Mouse (Mus musculus) embryonic facial prominence, embryonic 12.5 days (tissue): ENCODE measurements at regions not wholly inside any gene's neighbourhood (a gene's known extent, or its start where the extent isn't known, plus 50 kb on each side); places are given as distances from the start of the nearest gene placed in this dataset.

Source experiments
- ATAC-seq: fragments of 200-750 bp; cut with Nextera tagmentation; 2 replicates; pipeline ENCODE4 v1.8.0; 2017; ENCODE audit not compliant: insufficient number of reproducible peaks, insufficient read depth, low FRiP score, low TSS enrichment
- H3K27ac ChIP-seq: fragments of 300-500 bp; sonication (generic); 2 replicates; pipeline ENCODE4 v1.5.1; 2016; ENCODE audit warnings: mild to moderate bottlenecking
- H3K27me3 ChIP-seq: fragments of 300-500 bp; sonication (generic); 2 replicates; pipeline ENCODE4 v1.6.1; 2016; ENCODE audit warnings: mild to moderate bottlenecking, moderate library complexity
- H3K36me3 ChIP-seq: fragments of 300-500 bp; sonication (generic); 2 replicates; pipeline ENCODE4 v1.6.1; 2016; ENCODE audit warnings: mild to moderate bottlenecking
- H3K4me1 ChIP-seq: fragments of 300-500 bp; sonication (generic); 2 replicates; pipeline ENCODE4 v1.6.1; 2016
- H3K4me2 ChIP-seq: fragments of 300-500 bp; sonication (generic); replicated peaks from 2 replicates; pipeline ENCODE4 v1.6.1; 2016; ENCODE audit warnings: mild to moderate bottlenecking, moderate library complexity
- H3K4me3 ChIP-seq: fragments of 300-500 bp; sonication (generic); 2 replicates; pipeline ENCODE4 v1.5.1; 2016; ENCODE audit warnings: mild to moderate bottlenecking
- H3K9ac ChIP-seq: fragments of 300-500 bp; sonication (generic); 2 replicates; pipeline ENCODE4 v1.6.1; 2016; ENCODE audit warnings: mild to moderate bottlenecking, moderate library complexity
- H3K9me3 ChIP-seq: fragments of 300-500 bp; sonication (generic); 2 replicates; pipeline ENCODE4 v1.6.1; 2016; ENCODE audit warnings: mild to moderate bottlenecking, moderate library complexity
- WGBS: fragments of 180-500 bp; shearing (Covaris S2); methylation state at CpG from one replicate; pipeline ENCODE4 v1.1.7; 2016; 5-methylcytosine and 5-hydroxymethylcytosine counted together

- Histone ChIP-seq H3K9ac (no peak overlapping the region), H3K36me3 (no peaks in the 10 kb centered on the region), H3K4me2 (no peak overlapping the region), H3K9me3 (no peaks in the 10 kb centered on the region), H3K27me3 (no peaks in the 10 kb centered on the region), H3K4me1 (no peaks in the 10 kb centered on the region), H3K27ac (no peak overlapping the region), H3K4me3 (no peak overlapping the region)
- WGBS, result 91% methylated on average over 1 of the region's 1 CpGs
- ATAC-seq, result no peak
These were observed 300.9 kb upstream of the Nmur2 start for GRCm38 (mm10) chr11:56341731-56342130.

GRCm38 (mm10) chr11:56341040-56341439 is 300.2 kb upstream of the Nmur2 start:
- no peaks in the 10 kb centered on the region for H3K27me3 ChIP-seq
- no peaks in the 10 kb centered on the region for H3K36me3 ChIP-seq
- no peaks in the 10 kb centered on the region for H3K4me1 ChIP-seq
- no peak overlapping the region for H3K27ac ChIP-seq
- H3K4me3 ChIP-seq, result no peak overlapping the region
- H3K4me2 ChIP-seq, result no peak overlapping the region
- H3K9ac ChIP-seq, result no peak overlapping the region
- 79% methylated on average over 2 of the region's 2 CpGs for WGBS
- ATAC-seq, result no peak
- no peaks in the 10 kb centered on the region for H3K9me3 ChIP-seq

GRCm38 (mm10) chr11:56338511-56338910 is 297.7 kb upstream of the Nmur2 start:
- Histone ChIP-seq H3K4me3 (no peak overlapping the region), H3K36me3 (no peaks in the 10 kb centered on the region), H3K9me3 (no peaks in the 10 kb centered on the region), H3K9ac (no peak overlapping the region), H3K27ac (no peak overlapping the region), H3K4me1 (no peaks in the 10 kb centered on the region), H3K27me3 (no peaks in the 10 kb centered on the region), H3K4me2 (no peak overlapping the region)
- ATAC-seq, result no peak
- 83% methylated on average over 2 of the region's 2 CpGs for WGBS

GRCm38 (mm10) chr11:56335937-56336336 is 295.1 kb upstream of the Nmur2 start:
- Histone ChIP-seq H3K36me3 (no peaks in the 10 kb centered on the region), H3K4me2 (no peak overlapping the region), H3K4me3 (no peak overlapping the region), H3K4me1 (no peaks in the 10 kb centered on the region), H3K9me3 (no peaks in the 10 kb centered on the region), H3K27ac (no peak overlapping the region), H3K9ac (no peak overlapping the region), H3K27me3 (no peaks in the 10 kb centered on the region)
- ATAC-seq, result no peak

GRCm38 (mm10) chr11:56320293-56320692 is 279.5 kb upstream of the Nmur2 start:
- Histone ChIP-seq H3K4me1 (no peaks in the 10 kb centered on the region), H3K9ac (no peak overlapping the region), H3K36me3 (no peaks in the 10 kb centered on the region), H3K27ac (no peak overlapping the region), H3K4me3 (no peak overlapping the region), H3K9me3 (no peaks in the 10 kb centered on the region), H3K4me2 (no peak overlapping the region), H3K27me3 (no peaks in the 10 kb centered on the region)
- 86% methylated on average over 3 of the region's 3 CpGs for WGBS
- no peak for ATAC-seq

GRCm38 (mm10) chr11:56315221-56315987 is 274.6 kb upstream of the Nmur2 start:
- WGBS, result 71% methylated on average over 5 of the region's 5 CpGs
- Histone ChIP-seq H3K9me3 (no peaks in the 10 kb centered on the region), H3K27ac (no peak overlapping the region), H3K27me3 (no peaks in the 10 kb centered on the region), H3K36me3 (no peaks in the 10 kb centered on the region), H3K4me2 (no peak overlapping the region), H3K4me3 (no peak overlapping the region), H3K4me1 (no peaks in the 10 kb centered on the region), H3K9ac (no peak overlapping the region)
- no peak for ATAC-seq

- H3K4me3 ChIP-seq, result no peak overlapping the region
- H3K9ac ChIP-seq, result no peak overlapping the region
- no peak overlapping the region for H3K27ac ChIP-seq
- no peaks in the 10 kb centered on the region for H3K27me3 ChIP-seq
- H3K4me1 ChIP-seq, result no peaks in the 10 kb centered on the region
- no peak for ATAC-seq
- no peaks in the 10 kb centered on the region for H3K36me3 ChIP-seq
- no peaks in the 10 kb centered on the region for H3K9me3 ChIP-seq
- no peak overlapping the region for H3K4me2 ChIP-seq
- WGBS, result 91% methylated on average over 1 of the region's 1 CpGs
These were observed 268.7 kb upstream of the Nmur2 start for GRCm38 (mm10) chr11:56309549-56309948.

GRCm38 (mm10) chr11:56308383-56309105 is 267.7 kb upstream of the Nmur2 start:
- no peak overlapping the region for H3K27ac ChIP-seq
- no peaks in the 10 kb centered on the region for H3K36me3 ChIP-seq
- no peaks in the 10 kb centered on the region for H3K9me3 ChIP-seq
- no peak overlapping the region for H3K9ac ChIP-seq
- ATAC-seq, result no peak
- H3K4me1 ChIP-seq, result no peaks in the 10 kb centered on the region
- H3K27me3 ChIP-seq, result no peaks in the 10 kb centered on the region
- H3K4me3 ChIP-seq, result no peak overlapping the region
- 69% methylated on average over 5 of the region's 5 CpGs for WGBS
- no peak overlapping the region for H3K4me2 ChIP-seq

- Histone ChIP-seq H3K9me3 (no peaks in the 10 kb centered on the region), H3K27me3 (no peaks in the 10 kb centered on the region), H3K4me1 (no peaks in the 10 kb centered on the region), H3K27ac (no peak overlapping the region), H3K9ac (no peak overlapping the region), H3K36me3 (no peaks in the 10 kb centered on the region), H3K4me2 (no peak overlapping the region), H3K4me3 (no peak overlapping the region)
- WGBS, result 33% methylated on average over 3 of the region's 3 CpGs
- no peak for ATAC-seq
These were observed 266.2 kb upstream of the Nmur2 start for GRCm38 (mm10) chr11:56307051-56307450.

- Histone ChIP-seq H3K27me3 (no peaks in the 10 kb centered on the region), H3K4me2 (no peak overlapping the region), H3K9ac (no peak overlapping the region), H3K4me3 (no peak overlapping the region), H3K36me3 (no peaks in the 10 kb centered on the region), H3K4me1 (no peaks in the 10 kb centered on the region), H3K27ac (no peak overlapping the region), H3K9me3 (no peaks in the 10 kb centered on the region)
- 79% methylated on average over 13 of the region's 13 CpGs for WGBS
- ATAC-seq, result no peak
These were observed 250.1 kb upstream of the Nmur2 start for GRCm38 (mm10) chr11:56290651-56291578.

- Histone ChIP-seq H3K36me3 (no peaks in the 10 kb centered on the region), H3K4me1 (no peaks in the 10 kb centered on the region), H3K4me2 (no peak overlapping the region), H3K9me3 (no peaks in the 10 kb centered on the region), H3K9ac (no peak overlapping the region), H3K4me3 (no peak overlapping the region), H3K27ac (no peak overlapping the region), H3K27me3 (no peaks in the 10 kb centered on the region)
- WGBS, result 81% methylated on average over 2 of the region's 2 CpGs
- no peak for ATAC-seq
These were observed 244.9 kb upstream of the Nmur2 start for GRCm38 (mm10) chr11:56285575-56286260.
